Comparison of ENCODE assay signal across 8 mouse cellular contexts in genomic region chr2:134864985-134865645, GRCm38 (mm10).
DNase-seq lines count a peak whose midpoint lies in the region; ATAC-seq and TF ChIP-seq lines count a peak whose summit lies in the region.
"Had no signal": no experiment of that assay in that cellular context is flagged by ENCODE, and none has a peak within 500 bp of the region (broad histone marks: within the 10 kb centered on the region; RNA-seq: fewer than 3 reads in every experiment).

No protein-coding gene starts in this region.

- no peak for ATAC-seq in intestine, postnatal 0 days

- no peaks in the 10 kb centered on the region for H3K27me3 ChIP-seq in intestine, postnatal 0 days (replicated peaks; ENCODE audit: control insufficient read depth, insufficient read depth, low read length)
- H3K27me3 ChIP-seq: stomach, embryonic 15.5 days had no signal

- H3K4me2 ChIP-seq in intestine, postnatal 0 days (replicated peaks; ENCODE audit: low read depth), result no peak overlapping the region
- H3K4me2 ChIP-seq: stomach, embryonic 15.5 days had no signal

- WGBS in intestine, postnatal 0 days, result 52% methylated on average over 7 of the region's 7 CpGs

- H3K4me3 ChIP-seq in intestine, postnatal 0 days (ENCODE audit: low read depth, low read length), result no peak overlapping the region
- H3K4me3 ChIP-seq: stomach, embryonic 15.5 days had no signal

- peak; percentile 65 for TF ChIP-seq CTCF in intestine, postnatal 0 days (IDR thresholded peaks at IDR 0.05; ENCODE audit: low read depth)

- H3K27ac ChIP-seq in intestine, postnatal 0 days (ENCODE audit: low read depth, low read length), result no peak overlapping the region
- H3K27ac ChIP-seq: stomach, embryonic 15.5 days had no signal

- H3K4me1 ChIP-seq in intestine, postnatal 0 days (replicated peaks; ENCODE audit: control insufficient read depth, insufficient read depth, low read length), result no peaks in the 10 kb centered on the region
- H3K4me1 ChIP-seq: stomach, embryonic 15.5 days had no signal

- H3K9me3 ChIP-seq in intestine, postnatal 0 days (ENCODE audit: control insufficient read depth), result no peaks in the 10 kb centered on the region
- H3K9me3 ChIP-seq: stomach, embryonic 15.5 days had no signal

- no peak overlapping the region for H3K9ac ChIP-seq in intestine, postnatal 0 days (ENCODE audit: low read depth, low read length)
- H3K9ac ChIP-seq: stomach, embryonic 15.5 days had no signal

- H3K36me3 ChIP-seq in intestine, postnatal 0 days (ENCODE audit: control insufficient read depth, insufficient read depth), result no peaks in the 10 kb centered on the region
- H3K36me3 ChIP-seq: stomach, embryonic 15.5 days had no signal

- peak; percentile 63 to 68 for DNase-seq in right cerebral cortex, postnatal 10 days (ENCODE audit: low spot score in 2 of 2)
- no peak for DNase-seq in right cerebral cortex, postnatal 36 days (ENCODE audit: low spot score in 2 of 2)
- DNase-seq in cerebellum, adult 9-11 months, result peak; percentile 78
- DNase-seq in ovary, adult 18-20 months (ENCODE audit: low spot score), result peak; percentile 80
- DNase-seq in embryo, embryonic 10.5 days (ENCODE audit: low spot score), result no peak
- DNase-seq in natural killer cell, adult 2 months (ENCODE audit: low spot score in 2 of 2), result no peak

Comparison
In these comparisons a context has a peak if more than half of its experiments do, and no peak if none do; other contexts are left out.
1. DNase-seq: peak in right cerebral cortex, postnatal 10 days (2 of 2), cerebellum, adult 9-11 months (single experiment) and ovary, adult 18-20 months (single experiment); none in right cerebral cortex, postnatal 36 days (0 of 2), embryo, embryonic 10.5 days (single experiment) and natural killer cell, adult 2 months (0 of 2).